Mouse (Mus musculus): ENCODE data around the gene Prrt2. TPM values are rescaled to one million over a fixed set of nuclear protein-coding genes. Genes with fewer than 3 reads are reported as not detected.

Gene Prrt2
- polyA plus RNA-seq, 1 experiment from 2014 or later: 3.2 TPM

- no peak for ATAC-seq (ENCODE audit: insufficient number of reproducible peaks, insufficient read depth, low FRiP score, low read depth)
- 72% methylated on average over 8 of the region's 8 CpGs for WGBS
- H3K9ac ChIP-seq (ENCODE audit: low read length): peak overlapping the region; percentile 99
- H3K27me3 ChIP-seq (ENCODE audit: control insufficient read depth, insufficient read depth, low read length): no peaks in the 10 kb centered on the region
- H3K4me3 ChIP-seq (ENCODE audit: control insufficient read depth in 1 of 2, insufficient read depth in 1 of 2, low read depth in 1 of 2, low read length in 2 of 2): peak overlapping the region; percentile 46 to 98
- H3K36me3 ChIP-seq (ENCODE audit: control insufficient read depth, insufficient read depth, low read length): peaks cover 73% of the 10 kb centered on the region
- H3K4me2 ChIP-seq (ENCODE audit: low read length): peak overlapping the region; percentile 96
- H3K27ac ChIP-seq (replicated peaks in 1 of 2; ENCODE audit: control insufficient read depth in 1 of 2, insufficient read depth in 1 of 2, low read depth in 2 of 2, low read length in 2 of 2): peak overlapping the region; percentile 92 to 100
- H3K9me3 ChIP-seq (ENCODE audit: control insufficient read depth, low read length): no peaks in the 10 kb centered on the region
- H3K4me1 ChIP-seq (ENCODE audit: control insufficient read depth in 2 of 2, insufficient read depth in 2 of 2, low read length in 2 of 2): peaks cover 19 to 28% of the 10 kb centered on the region in 2 experiments
These were observed 6.9 kb upstream of the Prrt2 start for GRCm38 (mm10) chr7:127027885-127028284.

GRCm38 (mm10) chr7:127026984-127027726 is 6.1 kb upstream of the Prrt2 start, which contains the start of gene Maz:
TSS of gene Maz (minus strand) at chr7:127027037.
- peak within 1 kb of the TSS; percentile 99 for H3K9ac ChIP-seq (ENCODE audit: low read length)
- peaks cover 19 to 35% of the 10 kb centered on the region in 2 experiments for H3K4me1 ChIP-seq (ENCODE audit: control insufficient read depth in 2 of 2, insufficient read depth in 2 of 2, low read length in 2 of 2)
- H3K27ac ChIP-seq (replicated peaks in 1 of 2; ENCODE audit: control insufficient read depth in 1 of 2, insufficient read depth in 1 of 2, low read depth in 2 of 2, low read length in 2 of 2): peak within 1 kb of the TSS; percentile 92 to 100
- peaks cover 73% of the 10 kb centered on the region for H3K36me3 ChIP-seq (ENCODE audit: control insufficient read depth, insufficient read depth, low read length)
- H3K9me3 ChIP-seq (ENCODE audit: control insufficient read depth, low read length): no peaks in the 10 kb centered on the region
- H3K27me3 ChIP-seq (ENCODE audit: control insufficient read depth, insufficient read depth, low read length): no peaks in the 10 kb centered on the region
- peak within 1 kb of the TSS; percentile 96 for H3K4me2 ChIP-seq (ENCODE audit: low read length)
- WGBS: 1% methylated on average over 45 of the region's 63 CpGs
- ATAC-seq (ENCODE audit: insufficient number of reproducible peaks, insufficient read depth, low FRiP score, low read depth): peak; percentile 91
- H3K4me3 ChIP-seq (ENCODE audit: control insufficient read depth in 1 of 2, insufficient read depth in 1 of 2, low read depth in 1 of 2, low read length in 2 of 2): peak within 1 kb of the TSS; percentile 88 to 98

- Histone ChIP-seq H3K4me3 (ENCODE audit: control insufficient read depth in 1 of 2, insufficient read depth in 1 of 2, low read depth in 1 of 2, low read length in 2 of 2) (peak overlapping the region; percentile 88 to 98), H3K9ac (ENCODE audit: low read length) (peak overlapping the region; percentile 99), H3K4me1 (ENCODE audit: control insufficient read depth in 2 of 2, insufficient read depth in 2 of 2, low read length in 2 of 2) (peaks cover 19 to 40% of the 10 kb centered on the region in 2 experiments), H3K36me3 (ENCODE audit: control insufficient read depth, insufficient read depth, low read length) (peaks cover 72% of the 10 kb centered on the region), H3K27me3 (ENCODE audit: control insufficient read depth, insufficient read depth, low read length) (no peaks in the 10 kb centered on the region), H3K4me2 (ENCODE audit: low read length) (peak overlapping the region; percentile 96), H3K27ac (replicated peaks in 1 of 2; ENCODE audit: control insufficient read depth in 1 of 2, insufficient read depth in 1 of 2, low read depth in 2 of 2, low read length in 2 of 2) (peak overlapping the region; percentile 91 to 100), H3K9me3 (ENCODE audit: control insufficient read depth, low read length) (no peaks in the 10 kb centered on the region)
- no CpG with 5 or more reads among the region's 48 CpGs for WGBS
- no peak for ATAC-seq (ENCODE audit: insufficient number of reproducible peaks, insufficient read depth, low FRiP score, low read depth)
These were observed 5.6 kb upstream of the Prrt2 start for GRCm38 (mm10) chr7:127026616-127026983.

GRCm38 (mm10) chr7:127026161-127026600 is 5.2 kb upstream of the Prrt2 start:
- peaks cover 67% of the 10 kb centered on the region for H3K36me3 ChIP-seq (ENCODE audit: control insufficient read depth, insufficient read depth, low read length)
- no peaks in the 10 kb centered on the region for H3K9me3 ChIP-seq (ENCODE audit: control insufficient read depth, low read length)
- WGBS: under 1% methylated on average over 42 of the region's 48 CpGs
- H3K27ac ChIP-seq (replicated peaks in 1 of 2; ENCODE audit: control insufficient read depth in 1 of 2, insufficient read depth in 1 of 2, low read depth in 2 of 2, low read length in 2 of 2): peak overlapping the region; percentile 91 to 100
- H3K27me3 ChIP-seq (ENCODE audit: control insufficient read depth, insufficient read depth, low read length): no peaks in the 10 kb centered on the region
- H3K4me1 ChIP-seq (ENCODE audit: control insufficient read depth in 2 of 2, insufficient read depth in 2 of 2, low read length in 2 of 2): peaks cover 23 to 45% of the 10 kb centered on the region in 2 experiments
- H3K4me3 ChIP-seq (ENCODE audit: control insufficient read depth in 1 of 2, insufficient read depth in 1 of 2, low read depth in 1 of 2, low read length in 2 of 2): peak overlapping the region; percentile 88 to 98
- H3K4me2 ChIP-seq (ENCODE audit: low read length): peak overlapping the region; percentile 96
- ATAC-seq (ENCODE audit: insufficient number of reproducible peaks, insufficient read depth, low FRiP score, low read depth): peak; percentile 29
- H3K9ac ChIP-seq (ENCODE audit: low read length): peak overlapping the region; percentile 99

- Histone ChIP-seq H3K4me1 (ENCODE audit: control insufficient read depth in 2 of 2, insufficient read depth in 2 of 2, low read length in 2 of 2) (peaks cover 26 to 49% of the 10 kb centered on the region in 2 experiments), H3K9ac (ENCODE audit: low read length) (peak overlapping the region; percentile 99), H3K4me3 (ENCODE audit: control insufficient read depth in 1 of 2, insufficient read depth in 1 of 2, low read depth in 1 of 2, low read length in 2 of 2) (peak overlapping the region; percentile 88 to 98), H3K4me2 (ENCODE audit: low read length) (peak overlapping the region; percentile 96), H3K27ac (replicated peaks in 1 of 2; ENCODE audit: control insufficient read depth in 1 of 2, insufficient read depth in 1 of 2, low read depth in 2 of 2, low read length in 2 of 2) (peak overlapping the region; percentile 91 to 100), H3K9me3 (ENCODE audit: control insufficient read depth, low read length) (no peaks in the 10 kb centered on the region), H3K36me3 (ENCODE audit: control insufficient read depth, insufficient read depth, low read length) (peaks cover 62% of the 10 kb centered on the region), H3K27me3 (ENCODE audit: control insufficient read depth, insufficient read depth, low read length) (no peaks in the 10 kb centered on the region)
- under 1% methylated on average over 57 of the region's 65 CpGs for WGBS
- ATAC-seq (ENCODE audit: insufficient number of reproducible peaks, insufficient read depth, low FRiP score, low read depth): no peak
These were observed 4.6 kb upstream of the Prrt2 start for GRCm38 (mm10) chr7:127025556-127026160.

GRCm38 (mm10) chr7:127024755-127025555 is 3.9 kb upstream of the Prrt2 start:
- Histone ChIP-seq H3K9ac (ENCODE audit: low read length) (peak overlapping the region; percentile 99), H3K4me3 (ENCODE audit: control insufficient read depth in 1 of 2, insufficient read depth in 1 of 2, low read depth in 1 of 2, low read length in 2 of 2) (peak overlapping the region; percentile 88 to 98), H3K36me3 (ENCODE audit: control insufficient read depth, insufficient read depth, low read length) (peaks cover 55% of the 10 kb centered on the region), H3K27me3 (ENCODE audit: control insufficient read depth, insufficient read depth, low read length) (no peaks in the 10 kb centered on the region), H3K4me1 (ENCODE audit: control insufficient read depth in 2 of 2, insufficient read depth in 2 of 2, low read length in 2 of 2) (peaks cover 31 to 56% of the 10 kb centered on the region in 2 experiments), H3K27ac (replicated peaks in 1 of 2; ENCODE audit: control insufficient read depth in 1 of 2, insufficient read depth in 1 of 2, low read depth in 2 of 2, low read length in 2 of 2) (peak overlapping the region; percentile 91 to 100), H3K9me3 (ENCODE audit: control insufficient read depth, low read length) (no peaks in the 10 kb centered on the region), H3K4me2 (ENCODE audit: low read length) (peak overlapping the region; percentile 96)
- ATAC-seq (ENCODE audit: insufficient number of reproducible peaks, insufficient read depth, low FRiP score, low read depth): peak; percentile 8
- WGBS: under 1% methylated on average over 30 of the region's 30 CpGs
